Mouse (Mus musculus): Measurements from ENCODE around the gene Cuta.
A peak's percentile ranks its signal among the peaks of the same experiment; 100 is the strongest.

Cuta gene

DNA sequence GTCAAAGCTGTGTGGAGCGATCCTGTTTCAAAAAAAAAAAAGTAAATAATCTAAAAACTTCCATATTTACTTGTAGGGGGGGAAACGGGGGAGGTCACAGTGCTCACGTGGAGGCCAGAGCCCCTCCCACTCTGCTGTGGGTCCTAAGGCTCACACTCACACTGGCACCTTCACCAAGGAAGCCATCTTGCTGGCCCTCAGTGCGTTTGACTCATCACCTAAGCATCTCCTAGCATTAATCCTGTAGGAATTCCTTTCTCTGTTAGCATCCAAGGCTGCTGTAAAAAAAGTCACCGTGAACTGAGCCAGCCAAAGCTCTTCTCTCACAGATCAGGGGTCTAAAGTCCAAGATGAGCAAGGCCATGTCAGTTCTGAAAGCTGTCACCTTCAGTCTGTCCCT, 16.9 kb upstream of the Cuta start:
- no peak for DNase-seq (ENCODE audit: low spot score)

DNA sequence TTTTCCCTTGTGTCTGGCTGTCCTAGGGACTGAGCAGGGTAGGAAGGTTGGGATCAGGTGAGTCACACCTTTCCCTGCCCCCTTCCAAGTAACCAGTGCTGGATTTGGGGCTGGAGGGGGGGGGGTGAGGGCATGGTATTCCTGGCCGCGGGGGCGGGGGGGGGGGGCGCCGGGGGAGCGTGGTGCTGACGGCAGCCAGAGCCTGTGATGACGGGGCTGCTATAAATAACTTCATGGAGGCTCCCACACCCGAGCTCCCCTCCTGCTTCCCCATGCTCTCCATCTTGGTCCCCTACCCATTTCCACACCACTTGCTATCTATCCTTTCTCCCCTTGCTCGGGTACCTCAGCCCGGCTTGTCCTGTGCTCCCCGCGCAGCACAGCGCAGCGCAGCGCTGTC, 14.4 kb upstream of the Cuta start:
- DNase-seq (ENCODE audit: low spot score): no peak

DNA sequence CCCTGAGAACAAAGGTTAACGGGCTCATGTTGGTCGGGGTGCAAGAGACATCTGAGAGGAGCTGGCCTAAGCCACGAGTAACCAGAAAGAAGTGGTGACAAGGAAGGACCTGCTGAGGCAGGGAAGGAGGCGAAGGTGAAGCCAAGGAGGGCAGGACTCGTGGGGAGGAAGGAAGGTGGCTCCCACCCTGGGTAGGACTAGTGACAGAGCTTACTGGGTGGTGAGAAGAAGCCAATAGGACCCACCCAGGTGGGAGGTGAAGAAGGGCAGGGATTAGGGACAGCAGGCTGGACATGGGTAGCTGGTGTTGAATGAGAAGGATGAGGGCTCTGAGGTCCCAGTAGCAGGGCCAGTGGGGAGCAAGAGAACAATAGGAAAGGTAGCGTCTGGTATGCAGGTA, 13.8 kb upstream of the Cuta start:
- DNase-seq (ENCODE audit: low spot score): no peak

DNA sequence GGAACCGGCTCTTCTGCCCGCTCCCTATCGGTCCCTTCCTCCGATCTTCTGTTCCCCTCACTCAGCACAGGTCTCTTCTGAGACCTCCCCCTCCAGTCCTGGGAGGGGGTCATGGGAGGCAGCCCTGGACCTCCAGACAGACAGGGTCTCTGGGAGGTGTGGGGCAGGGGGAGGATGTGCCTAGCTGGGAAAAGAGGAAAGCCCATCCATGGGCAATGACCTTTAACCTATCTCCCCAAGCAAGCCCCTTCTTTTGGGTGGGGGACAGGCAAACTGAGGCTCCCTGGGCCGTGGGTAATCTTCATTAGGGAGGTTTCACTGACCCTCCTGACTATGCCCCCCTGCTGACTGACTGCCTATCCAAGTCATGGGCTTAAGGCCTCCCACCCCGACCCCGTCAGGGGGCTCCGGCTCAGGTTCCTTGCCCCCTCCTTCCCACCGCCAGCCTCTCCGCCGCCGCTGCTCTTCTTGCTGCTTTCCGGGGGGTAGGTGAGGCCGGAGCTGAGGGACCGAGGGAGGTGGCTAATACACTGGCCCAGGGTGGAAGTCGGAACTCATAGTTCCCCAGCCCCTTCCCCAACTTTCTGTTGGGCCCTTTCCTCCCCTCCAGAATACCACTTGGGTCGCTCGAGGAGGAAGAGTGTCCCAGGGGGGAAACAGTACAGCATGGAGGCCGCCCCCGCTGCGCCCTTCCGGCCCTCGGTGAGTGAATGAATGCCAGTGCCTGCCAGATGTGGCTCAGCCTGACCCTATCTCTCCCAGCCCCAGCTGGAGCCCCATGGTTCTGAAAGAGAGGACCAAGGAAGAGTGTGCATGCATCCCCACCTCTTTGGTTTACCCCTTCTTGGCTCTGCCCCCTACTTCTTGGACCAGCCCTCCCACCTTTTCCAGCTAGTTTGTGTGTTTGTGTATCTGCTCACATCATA, 12.8 kb upstream of the Cuta start:
- DNase-seq (ENCODE audit: low spot score): no peak

DNA sequence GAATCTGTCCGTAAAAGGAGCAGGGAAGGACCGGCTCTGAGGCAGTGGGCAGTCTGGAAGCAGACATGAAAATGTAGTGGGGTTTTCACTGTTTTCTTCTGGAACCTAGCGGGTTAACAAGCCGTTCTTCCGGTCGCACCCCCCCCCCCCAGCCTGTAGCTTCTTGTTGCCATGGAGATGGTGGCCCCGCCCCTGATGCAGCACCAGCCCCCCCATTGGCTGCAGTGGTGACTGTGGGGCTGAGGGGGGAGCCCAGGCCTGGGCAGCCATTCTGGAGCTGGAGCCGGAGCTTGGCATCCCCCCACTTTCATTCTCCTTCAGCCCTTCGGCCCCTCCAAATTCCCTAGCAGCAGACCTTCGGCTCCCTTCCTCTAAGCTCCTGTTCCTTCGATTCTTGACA, 12.0 kb upstream of the Cuta start:
- peak; percentile 80 for DNase-seq (ENCODE audit: low spot score)

DNA sequence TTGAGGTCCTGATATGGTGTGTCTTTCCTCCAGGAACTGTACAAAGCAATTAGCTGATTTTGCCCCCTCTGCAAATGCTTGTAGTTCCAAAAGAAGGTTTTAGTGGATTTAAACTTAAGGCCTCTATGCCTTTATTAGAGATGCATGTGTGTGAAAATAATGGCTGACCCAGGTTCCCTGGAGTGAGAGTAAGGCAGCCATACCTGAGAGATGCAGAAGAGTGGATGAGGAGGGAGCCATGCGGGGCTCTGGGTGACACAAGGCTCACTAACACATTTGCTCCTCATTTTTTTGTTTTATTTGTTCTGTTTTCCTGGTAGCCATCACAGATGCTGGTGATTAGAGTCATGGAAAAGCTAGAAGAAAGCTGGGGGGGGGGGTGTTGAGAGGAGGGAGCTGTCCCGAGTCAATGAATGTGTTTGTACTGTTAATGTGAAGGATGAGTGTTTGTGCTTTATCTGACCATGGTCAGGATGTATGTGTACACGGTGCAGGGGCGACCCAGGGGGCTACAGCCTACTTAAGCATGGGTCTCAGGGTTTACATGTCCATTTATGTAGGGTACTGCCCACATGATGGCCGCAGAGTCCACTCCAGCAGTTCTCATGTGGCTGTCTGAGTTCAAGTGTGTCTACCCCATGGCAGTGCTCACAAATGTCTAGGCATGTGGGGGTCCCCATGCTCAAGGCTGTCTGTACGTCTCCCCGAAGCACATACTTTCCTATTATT, 11.4 kb upstream of the Cuta start:
- no peak for DNase-seq (ENCODE audit: low spot score)

DNA sequence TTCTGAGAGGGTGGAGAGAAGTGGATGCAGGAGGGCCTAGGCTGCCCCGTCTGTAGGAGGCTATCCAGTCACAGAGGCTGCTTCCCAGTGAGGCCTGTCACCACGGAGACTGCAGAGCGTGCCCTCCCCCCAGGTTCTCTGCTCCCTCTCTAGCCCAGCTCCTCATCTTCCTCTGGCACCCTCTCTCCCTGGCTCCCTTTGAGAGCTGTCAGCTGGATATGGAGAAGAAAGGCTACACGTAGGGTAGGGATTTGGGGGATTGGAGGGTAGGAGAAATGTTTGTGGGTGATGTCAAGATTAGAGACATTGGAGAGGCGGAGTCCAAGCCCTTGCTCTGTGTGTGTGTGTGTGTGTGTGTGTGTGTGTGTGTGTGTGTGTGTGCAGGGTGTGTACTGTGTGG, 10.5 kb upstream of the Cuta start:
- DNase-seq (ENCODE audit: low spot score): no peak

DNA sequence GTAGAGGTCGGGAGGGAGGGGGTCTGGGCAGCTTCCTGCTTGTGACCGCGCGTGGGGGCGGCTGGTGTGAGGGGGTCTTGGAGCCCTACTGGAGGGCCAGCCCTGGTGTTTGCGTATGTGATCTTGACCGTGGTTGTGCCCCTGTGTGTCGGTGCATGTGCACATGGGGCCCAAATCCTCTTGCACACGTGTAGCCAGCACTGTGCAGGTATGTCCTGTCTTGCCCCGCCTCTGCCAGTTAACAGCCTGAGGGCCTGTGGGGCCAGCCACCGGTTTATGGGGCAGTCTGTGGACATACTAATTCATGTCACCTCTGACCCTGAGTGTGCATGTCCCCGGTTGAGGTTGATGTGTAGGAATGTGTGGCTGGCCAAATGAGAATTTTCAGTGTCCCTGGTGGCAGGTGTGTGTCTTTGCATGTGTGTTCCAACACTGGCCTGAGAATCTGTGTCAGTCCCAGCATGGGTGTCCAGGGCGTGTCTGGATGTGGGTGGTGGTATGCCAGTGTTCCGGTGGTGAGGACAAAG, 9.7 kb upstream of the Cuta start:
- DNase-seq (ENCODE audit: low spot score): no peak

DNA sequence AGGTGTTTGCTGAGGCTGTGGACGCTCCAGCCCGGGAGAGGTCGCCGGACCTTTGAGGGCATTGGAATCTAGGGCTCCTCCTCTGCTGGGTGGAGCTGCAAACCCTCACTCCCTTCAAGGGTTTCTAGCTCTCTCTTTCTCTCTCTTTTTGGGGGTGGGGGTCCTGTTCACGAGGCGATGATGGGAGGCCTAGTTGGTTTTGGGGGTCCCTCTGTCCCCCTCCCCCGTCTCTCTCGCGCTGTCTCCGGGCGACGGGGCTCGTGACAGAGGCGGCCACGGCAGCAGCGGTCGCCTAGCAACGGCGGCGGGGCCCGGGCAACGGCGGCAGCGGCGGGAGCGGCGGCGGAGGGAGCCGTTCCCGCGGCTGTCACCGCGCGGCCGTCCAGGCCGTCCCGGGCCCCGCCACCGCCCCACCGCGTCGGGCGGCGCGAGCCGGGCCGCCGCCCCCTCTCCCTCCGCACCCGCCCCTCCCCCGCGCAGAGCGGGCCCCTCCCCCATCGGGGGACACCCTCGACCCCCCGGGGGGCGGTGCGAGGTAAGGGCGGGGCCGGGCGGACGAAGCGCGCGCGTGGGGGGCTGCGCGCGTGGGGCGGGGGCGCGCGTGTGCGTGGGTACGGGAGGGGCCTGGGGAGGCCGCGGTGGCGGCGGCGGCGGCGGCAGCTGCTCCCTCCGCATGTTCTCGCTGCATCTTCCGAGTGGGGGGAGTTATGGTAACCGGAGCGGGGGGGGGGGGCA, 9.1 kb upstream of the Cuta start:
- DNase-seq (ENCODE audit: low spot score): peak; percentile 66

DNA sequence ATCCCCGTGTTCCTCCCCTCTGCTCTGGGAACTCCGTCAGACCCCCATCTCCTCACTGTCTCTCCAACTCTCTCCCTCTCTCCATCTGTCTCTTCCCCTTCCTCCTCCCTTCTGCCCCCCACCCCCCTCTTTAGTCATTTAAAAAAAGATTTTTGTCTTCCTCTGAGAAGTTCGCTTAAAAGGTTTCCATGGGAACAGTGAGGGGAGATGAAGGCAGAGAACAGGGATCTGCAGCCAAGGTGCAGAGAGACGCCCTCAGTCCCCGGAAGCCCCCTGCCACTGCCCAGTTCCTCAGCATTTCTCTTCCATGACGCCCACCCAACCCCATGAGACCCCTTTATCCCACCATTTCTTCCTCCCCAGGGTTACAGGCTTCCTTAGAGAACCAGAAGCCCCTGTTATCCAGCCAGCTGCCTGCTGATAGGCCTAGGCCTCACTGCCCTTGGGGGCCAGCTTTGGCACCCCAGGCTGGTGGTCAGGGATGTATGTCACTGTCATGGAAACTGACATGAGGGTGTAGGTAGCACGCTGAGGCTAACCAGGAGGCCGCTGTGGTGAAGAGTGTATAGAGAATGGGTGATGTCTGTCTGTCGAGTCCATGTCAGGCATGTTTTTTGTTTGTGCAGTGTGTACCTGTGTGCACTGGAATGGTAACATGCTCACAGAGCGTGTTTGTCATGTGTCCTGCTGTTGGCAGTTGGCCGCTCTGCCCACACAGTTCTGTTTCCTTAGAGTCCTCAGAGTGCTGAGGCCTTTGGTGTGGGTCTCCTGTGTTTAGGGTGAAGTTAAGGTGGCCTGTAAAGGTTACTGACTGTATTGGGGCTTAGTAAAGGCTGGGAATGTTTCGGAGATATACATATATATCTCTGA, 8.1 kb upstream of the Cuta start:
- no peak for DNase-seq (ENCODE audit: low spot score)

DNA sequence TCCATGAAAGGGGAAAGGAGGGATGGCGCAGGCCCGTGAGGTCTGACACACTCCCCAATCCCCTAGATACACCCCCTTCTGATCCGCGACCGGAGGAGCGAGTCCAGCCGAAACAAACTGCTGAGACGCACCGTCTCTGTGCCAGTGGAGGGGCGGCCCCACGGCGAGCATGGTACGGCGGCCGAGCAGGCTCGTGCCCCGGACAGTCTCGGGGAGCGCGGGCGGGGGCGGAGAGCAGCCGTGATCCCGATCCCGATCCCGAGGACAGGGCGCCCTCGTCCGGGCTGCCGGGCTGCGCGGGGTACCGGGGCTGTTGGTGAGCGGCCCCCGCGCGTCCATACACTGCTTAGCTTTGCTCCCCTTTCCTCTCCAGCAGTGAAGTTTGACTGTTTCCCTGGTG, 7.2 kb upstream of the Cuta start:
- DNase-seq (ENCODE audit: low spot score): peak; percentile 65

DNA sequence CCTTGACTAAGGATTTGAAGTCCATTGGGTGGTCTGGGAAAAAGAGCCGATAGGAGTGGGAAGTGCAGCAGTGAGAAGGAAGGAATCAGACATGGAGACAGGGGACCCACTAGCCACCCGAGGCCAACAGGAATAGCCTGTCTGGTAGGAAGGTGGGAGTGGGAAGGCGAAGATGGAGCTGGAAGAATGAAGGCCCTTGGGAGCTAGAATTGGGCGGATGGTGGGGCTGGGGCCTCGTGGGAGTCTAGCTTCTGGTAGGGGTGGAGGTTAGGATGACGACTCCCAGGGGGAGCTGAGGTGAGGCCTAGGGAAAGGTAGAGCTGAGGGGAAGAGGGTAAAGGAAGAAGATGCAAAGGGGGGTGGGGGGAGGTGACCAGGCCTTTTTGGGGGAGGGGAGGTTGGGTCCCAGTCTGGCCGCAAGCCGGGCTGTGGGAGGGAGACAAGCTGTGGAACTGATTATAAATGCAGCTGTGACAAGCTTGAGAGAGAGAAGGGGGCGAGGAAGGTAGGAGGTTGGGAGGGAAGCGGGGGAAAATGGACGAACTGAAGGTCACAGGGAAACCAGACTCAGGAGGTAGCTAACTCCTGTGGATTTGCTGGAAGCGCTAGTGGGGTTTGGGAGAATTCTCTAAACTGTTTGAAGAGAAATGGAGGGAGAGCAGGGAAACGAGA, 6.6 kb upstream of the Cuta start:
- no peak for DNase-seq (ENCODE audit: low spot score)

DNA sequence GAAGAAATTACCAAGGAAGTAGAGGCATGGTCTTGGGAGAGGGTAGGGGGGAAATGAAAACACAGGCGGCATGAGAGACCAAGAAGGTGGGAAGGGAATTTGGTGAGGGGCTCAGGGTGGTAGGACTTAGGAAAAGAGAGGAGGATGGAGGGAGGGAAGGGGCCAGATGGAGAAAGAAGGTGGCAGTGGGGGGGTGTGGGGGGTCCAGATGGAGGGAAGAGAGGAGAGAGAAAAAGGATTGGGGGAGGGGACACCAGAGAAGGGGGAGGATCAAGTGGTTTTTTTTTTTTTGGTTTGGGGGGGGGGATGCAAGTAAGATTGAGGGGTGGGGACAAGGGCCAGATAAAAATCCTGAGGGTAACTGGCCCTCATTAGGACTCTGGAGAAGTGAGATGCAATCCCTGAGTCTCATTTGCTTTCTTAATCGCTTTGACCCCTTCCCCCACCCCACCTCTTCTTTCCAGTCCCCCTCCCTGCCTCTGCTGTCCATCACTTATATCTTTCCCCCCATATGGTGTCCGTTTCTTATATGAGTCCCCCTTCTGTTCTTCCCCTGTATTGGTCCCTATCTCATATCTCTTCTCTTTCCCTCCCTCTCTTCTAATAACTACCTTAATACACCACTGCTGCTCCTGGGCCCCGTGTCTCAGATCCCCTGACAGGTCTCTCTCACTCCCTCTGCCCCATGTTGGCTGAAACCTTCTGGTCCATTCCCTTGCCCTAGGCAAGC, 2.6 kb upstream of the Cuta start:
- DNase-seq (ENCODE audit: low spot score): peak; percentile 27

DNA sequence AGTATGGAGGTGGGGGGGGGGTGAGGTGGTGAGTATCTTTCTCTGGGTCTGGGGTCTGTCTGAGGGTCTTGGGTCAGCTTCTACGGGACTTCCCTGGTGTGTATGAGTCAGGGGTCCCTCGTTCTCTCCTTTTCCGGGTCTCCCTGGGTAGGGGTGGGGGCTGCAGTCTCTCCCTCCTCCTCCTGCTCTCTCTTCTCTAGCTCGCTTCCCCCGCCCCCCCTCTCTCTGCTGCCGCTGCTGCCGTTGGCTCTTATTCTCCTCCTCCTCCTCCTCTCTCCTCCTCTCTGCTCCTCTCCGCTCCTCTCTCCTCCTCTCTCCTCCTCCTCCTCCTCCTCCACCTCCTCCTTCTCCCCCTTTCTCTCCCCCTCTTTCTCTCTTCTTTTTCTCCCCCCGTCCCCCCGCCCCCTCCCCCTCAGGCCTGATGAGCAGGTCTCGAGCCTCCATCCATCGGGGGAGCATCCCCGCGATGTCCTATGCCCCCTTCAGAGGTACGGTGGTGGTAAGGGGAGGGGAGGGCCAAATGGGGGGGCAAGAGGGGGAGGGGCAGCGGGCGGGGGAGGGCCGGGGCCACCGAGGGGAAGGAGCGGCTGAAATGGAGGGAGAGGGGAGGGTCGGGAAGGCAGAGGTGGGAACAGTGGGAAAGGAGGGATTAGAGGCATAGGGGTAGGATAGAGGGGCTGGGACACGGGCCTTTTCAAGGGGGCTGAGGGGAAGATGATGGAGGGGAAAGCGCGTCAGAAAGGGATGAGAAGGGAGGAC, 1.8 kb upstream of the Cuta start, which contains the start of gene Syngap1:
Syngap1 (plus strand) TSS at position 223 of the 759 bp plus-strand sequence.
- peak; percentile 29 for DNase-seq (ENCODE audit: low spot score)

DNA sequence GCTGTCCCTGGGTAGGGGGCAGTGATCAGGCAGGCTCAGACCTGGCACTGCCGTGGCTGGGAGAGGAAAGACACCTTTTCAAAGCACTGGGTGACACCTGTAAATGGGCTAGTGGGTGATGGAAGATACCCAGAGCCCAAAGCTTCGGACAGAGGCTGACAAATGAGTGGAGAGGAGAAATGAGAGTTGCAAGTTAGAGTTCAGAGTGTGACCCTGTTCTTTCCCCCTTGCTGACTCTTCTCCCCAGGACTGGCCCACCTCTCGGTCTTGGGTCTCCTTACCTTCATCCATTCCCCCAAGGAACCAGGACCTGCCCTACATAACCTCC, 568 bp upstream of the Cuta start:
- no peak for DNase-seq (ENCODE audit: low spot score)

DNA sequence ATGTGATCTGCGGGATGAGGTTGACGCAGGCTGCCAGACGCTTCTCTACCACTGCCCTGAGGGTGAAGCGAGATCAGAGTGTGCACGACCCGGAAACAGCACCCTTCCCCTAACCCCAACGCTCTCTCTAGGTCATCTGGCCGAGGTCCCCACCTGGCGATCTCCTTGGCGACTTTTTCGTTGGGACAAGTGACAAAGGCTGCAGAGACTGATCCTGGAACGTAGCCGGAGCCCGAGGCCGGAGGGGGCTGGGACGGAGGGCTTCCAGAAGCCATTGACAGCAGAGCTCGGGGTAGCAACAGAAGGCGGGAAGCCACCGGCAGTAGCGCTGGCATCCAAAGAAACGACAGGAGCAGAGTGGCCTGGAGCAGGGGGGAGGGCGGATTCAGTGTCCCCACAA, 638 bp downstream of the Cuta start:
- no peak for DNase-seq (ENCODE audit: low spot score)

DNA sequence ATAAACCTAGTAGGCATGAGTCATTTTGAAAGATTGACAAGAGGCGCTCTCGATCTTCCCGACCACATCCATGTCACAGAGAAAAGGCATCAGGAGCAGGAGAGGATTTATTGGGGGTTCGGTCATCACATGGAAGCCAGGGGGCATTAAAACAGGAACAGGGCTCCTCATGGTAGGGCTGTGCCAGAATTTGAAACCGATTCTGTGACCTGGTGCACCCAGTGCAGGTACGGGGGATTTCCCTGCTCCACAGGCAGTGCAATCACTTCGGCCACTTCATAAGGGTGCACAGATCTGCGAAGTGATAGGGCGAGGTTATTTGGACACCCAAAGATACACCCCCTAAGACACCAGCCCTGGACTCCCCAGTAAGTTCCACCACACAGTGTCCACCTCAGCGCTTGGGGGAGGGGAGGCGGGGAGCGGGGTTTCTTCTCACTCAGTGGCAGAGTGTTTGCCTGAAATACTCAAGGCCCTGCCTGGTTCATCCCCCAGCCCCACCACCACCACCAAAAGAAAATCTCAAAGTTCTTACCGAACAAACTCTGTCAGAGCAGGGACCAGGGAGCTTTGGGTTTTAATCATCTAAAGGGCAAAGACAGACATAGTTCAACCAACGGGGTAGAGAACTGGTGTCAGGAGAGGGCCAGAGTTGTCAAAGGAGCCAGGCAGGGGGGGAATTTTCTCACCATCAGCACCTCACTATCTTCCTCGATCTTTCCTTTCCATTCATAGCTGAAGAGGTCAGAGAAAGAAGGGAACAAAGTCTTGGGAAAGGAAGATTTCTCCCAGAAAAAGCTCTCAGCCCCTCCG, 1.3 kb downstream of the Cuta start:
- DNase-seq (ENCODE audit: low spot score): no peak

DNA sequence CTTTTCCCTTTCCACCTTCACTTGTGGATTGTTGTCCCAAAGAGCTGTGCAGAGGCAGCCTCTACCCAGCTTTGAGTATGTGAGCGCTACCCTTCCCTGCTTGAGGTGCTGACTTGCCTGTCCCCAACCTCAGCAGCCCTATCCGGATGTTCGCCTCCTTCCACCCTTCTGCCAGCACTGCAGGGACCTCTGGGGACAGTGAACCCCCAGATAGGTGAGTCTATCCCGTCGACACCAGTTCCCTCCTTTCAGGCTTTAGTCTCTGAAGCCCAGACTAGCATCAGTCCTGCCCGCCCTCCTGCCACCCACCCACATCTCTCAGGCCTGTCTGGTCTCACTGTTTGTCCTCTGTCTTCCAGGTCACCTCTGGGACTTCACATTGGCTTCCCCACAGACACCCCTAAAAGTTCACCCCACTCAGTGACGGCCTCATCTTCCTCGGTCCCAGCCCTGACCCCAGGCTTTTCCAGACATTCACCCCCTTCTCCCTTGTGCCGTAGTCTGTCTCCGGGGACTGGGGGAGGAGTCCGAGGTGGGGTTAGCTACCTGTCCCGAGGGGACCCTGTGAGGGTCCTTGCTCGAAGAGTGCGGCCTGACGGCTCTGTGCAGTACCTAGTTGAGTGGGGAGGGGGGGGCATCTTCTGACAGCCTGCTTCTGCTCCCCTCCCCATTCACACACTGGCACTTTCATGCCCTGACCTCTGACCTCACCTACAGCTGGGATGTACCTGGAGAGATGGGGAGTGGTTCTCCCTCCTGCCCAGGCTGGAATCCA, 2.3 kb downstream of the Cuta start:
- no peak for DNase-seq (ENCODE audit: low spot score)
